Mouse (Mus musculus): ENCODE results near the gene Tpst2. TPM values are rescaled to one million over a fixed set of nuclear protein-coding genes. Genes with fewer than 3 reads are reported as not detected.

Tpst2 gene
- polyA plus RNA-seq, 1 experiment from 2014 or later: 32.3 TPM

GRCm38 (mm10) chr5:112288193-112289141, 12.0 kb downstream of the Tpst2 start:
- Histone ChIP-seq H3K27me3 (ENCODE audit: control insufficient read depth, insufficient read depth, low read length) (no peaks in the 10 kb centered on the region), H3K4me3 (ENCODE audit: low read depth, low read length) (no peak overlapping the region), H3K36me3 (ENCODE audit: control insufficient read depth, insufficient read depth, low read length) (no peaks in the 10 kb centered on the region), H3K4me1 (replicated peaks; ENCODE audit: control insufficient read depth, insufficient read depth, low read length) (no peaks in the 10 kb centered on the region), H3K4me2 (replicated peaks; ENCODE audit: low read depth, low read length) (no peak overlapping the region), H3K9ac (ENCODE audit: low read depth, low read length) (no peak overlapping the region), H3K27ac (ENCODE audit: low read depth, low read length) (no peak overlapping the region), H3K9me3 (ENCODE audit: control insufficient read depth, low read length) (no peaks in the 10 kb centered on the region)
- WGBS: 89% methylated on average over 9 of the region's 9 CpGs
- ATAC-seq (ENCODE audit: low FRiP score) (no peak), DNase-seq (ENCODE audit: low spot score) (no peak)

DNA sequence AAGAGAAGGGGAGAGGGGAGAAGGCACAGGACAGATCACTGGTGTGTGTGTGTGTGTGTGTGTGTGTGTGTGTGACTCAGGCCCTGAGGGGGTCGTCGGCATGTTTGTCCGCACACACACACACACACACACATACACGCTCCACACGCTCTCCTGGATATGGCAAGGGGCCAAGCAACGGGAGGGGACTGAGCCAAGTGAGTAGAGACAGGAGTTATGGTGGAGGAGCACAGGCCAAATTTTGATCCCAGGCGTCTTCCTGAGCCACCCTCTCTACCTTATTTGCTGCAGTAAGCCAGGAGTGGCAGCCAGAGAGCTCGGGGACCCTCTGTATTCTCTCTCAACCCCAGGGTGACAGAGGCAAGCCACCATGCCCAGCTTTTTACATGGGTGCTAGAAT, 12.7 kb downstream of the Tpst2 start:
- Histone ChIP-seq H3K36me3 (ENCODE audit: control insufficient read depth, insufficient read depth, low read length) (no peaks in the 10 kb centered on the region), H3K4me2 (replicated peaks; ENCODE audit: low read depth, low read length) (no peak overlapping the region), H3K27ac (ENCODE audit: low read depth, low read length) (no peak overlapping the region), H3K9ac (ENCODE audit: low read depth, low read length) (no peak overlapping the region), H3K27me3 (ENCODE audit: control insufficient read depth, insufficient read depth, low read length) (no peaks in the 10 kb centered on the region), H3K4me3 (ENCODE audit: low read depth, low read length) (no peak overlapping the region), H3K4me1 (replicated peaks; ENCODE audit: control insufficient read depth, insufficient read depth, low read length) (no peaks in the 10 kb centered on the region), H3K9me3 (ENCODE audit: control insufficient read depth, low read length) (no peaks in the 10 kb centered on the region)
- DNase-seq (ENCODE audit: low spot score) (no peak), ATAC-seq (ENCODE audit: low FRiP score) (no peak)
- WGBS: 79% methylated on average over 8 of the region's 8 CpGs

- DNase-seq (ENCODE audit: low spot score) (no peak), ATAC-seq (ENCODE audit: low FRiP score) (no peak)
- no peak overlapping the region for H3K27ac ChIP-seq (ENCODE audit: low read depth, low read length)
- H3K4me2 ChIP-seq (replicated peaks; ENCODE audit: low read depth, low read length): no peak overlapping the region
- H3K4me3 ChIP-seq (ENCODE audit: low read depth, low read length): no peak overlapping the region
- H3K36me3 ChIP-seq (ENCODE audit: control insufficient read depth, insufficient read depth, low read length): no peaks in the 10 kb centered on the region
- no peaks in the 10 kb centered on the region for H3K27me3 ChIP-seq (ENCODE audit: control insufficient read depth, insufficient read depth, low read length)
- no peaks in the 10 kb centered on the region for H3K9me3 ChIP-seq (ENCODE audit: control insufficient read depth, low read length)
- H3K9ac ChIP-seq (ENCODE audit: low read depth, low read length): no peak overlapping the region
- 88% methylated on average over 16 of the region's 16 CpGs for WGBS
- no peaks in the 10 kb centered on the region; the same call in 1 of the 2 replicates for H3K4me1 ChIP-seq (replicated peaks; ENCODE audit: control insufficient read depth, insufficient read depth, low read length)
Observed at GRCm38 (mm10) chr5:112289819-112290535, 13.5 kb downstream of the Tpst2 start.

GRCm38 (mm10) chr5:112290536-112290880, 14.0 kb downstream of the Tpst2 start:
- Histone ChIP-seq H3K27me3 (ENCODE audit: control insufficient read depth, insufficient read depth, low read length) (no peaks in the 10 kb centered on the region), H3K4me3 (ENCODE audit: low read depth, low read length) (no peak overlapping the region), H3K9me3 (ENCODE audit: control insufficient read depth, low read length) (no peaks in the 10 kb centered on the region), H3K36me3 (ENCODE audit: control insufficient read depth, insufficient read depth, low read length) (no peaks in the 10 kb centered on the region), H3K27ac (ENCODE audit: low read depth, low read length) (no peak overlapping the region), H3K4me1 (replicated peaks; ENCODE audit: control insufficient read depth, insufficient read depth, low read length) (no peaks in the 10 kb centered on the region; the same call in 1 of the 2 replicates), H3K9ac (ENCODE audit: low read depth, low read length) (no peak overlapping the region), H3K4me2 (replicated peaks; ENCODE audit: low read depth, low read length) (no peak overlapping the region)
- whole genome bisulfite sequencing: 94% methylated on average over 8 of the region's 8 CpGs
- no peak for DNase-seq (ENCODE audit: low spot score)
- ATAC-seq (ENCODE audit: low FRiP score): no peak

- H3K4me3 ChIP-seq (ENCODE audit: low read depth, low read length): no peak overlapping the region
- H3K4me2 ChIP-seq (replicated peaks; ENCODE audit: low read depth, low read length): no peak overlapping the region
- no peaks in the 10 kb centered on the region; the same call in 1 of the 2 replicates for H3K4me1 ChIP-seq (replicated peaks; ENCODE audit: control insufficient read depth, insufficient read depth, low read length)
- 86% methylated on average over 5 of the region's 5 CpGs for WGBS
- no peaks in the 10 kb centered on the region for H3K27me3 ChIP-seq (ENCODE audit: control insufficient read depth, insufficient read depth, low read length)
- H3K9ac ChIP-seq (ENCODE audit: low read depth, low read length): no peak overlapping the region
- no peak overlapping the region for H3K27ac ChIP-seq (ENCODE audit: low read depth, low read length)
- DNase-seq (ENCODE audit: low spot score) (no peak), ATAC-seq (ENCODE audit: low FRiP score) (no peak)
- H3K9me3 ChIP-seq (ENCODE audit: control insufficient read depth, low read length): no peaks in the 10 kb centered on the region
- no peaks in the 10 kb centered on the region for H3K36me3 ChIP-seq (ENCODE audit: control insufficient read depth, insufficient read depth, low read length)
Observed at GRCm38 (mm10) chr5:112291866-112292265, 15.4 kb downstream of the Tpst2 start.

GRCm38 (mm10) chr5:112292343-112292980, 16.0 kb downstream of the Tpst2 start:
- Histone ChIP-seq H3K9ac (ENCODE audit: low read depth, low read length) (no peak overlapping the region), H3K4me1 (replicated peaks; ENCODE audit: control insufficient read depth, insufficient read depth, low read length) (no peaks in the 10 kb centered on the region; the same call in 1 of the 2 replicates), H3K9me3 (ENCODE audit: control insufficient read depth, low read length) (no peaks in the 10 kb centered on the region), H3K27ac (ENCODE audit: low read depth, low read length) (no peak overlapping the region), H3K27me3 (ENCODE audit: control insufficient read depth, insufficient read depth, low read length) (no peaks in the 10 kb centered on the region), H3K36me3 (ENCODE audit: control insufficient read depth, insufficient read depth, low read length) (no peaks in the 10 kb centered on the region), H3K4me2 (replicated peaks; ENCODE audit: low read depth, low read length) (no peak overlapping the region), H3K4me3 (ENCODE audit: low read depth, low read length) (no peak overlapping the region)
- DNase-seq (ENCODE audit: low spot score) (no peak), ATAC-seq (ENCODE audit: low FRiP score) (no peak)
- WGBS: 83% methylated on average over 17 of the region's 17 CpGs

- Histone ChIP-seq H3K4me2 (replicated peaks; ENCODE audit: low read depth, low read length) (no peak overlapping the region), H3K9me3 (ENCODE audit: control insufficient read depth, low read length) (no peaks in the 10 kb centered on the region), H3K9ac (ENCODE audit: low read depth, low read length) (no peak overlapping the region), H3K27me3 (ENCODE audit: control insufficient read depth, insufficient read depth, low read length) (no peaks in the 10 kb centered on the region), H3K4me1 (replicated peaks; ENCODE audit: control insufficient read depth, insufficient read depth, low read length) (no peaks in the 10 kb centered on the region; the same call in 1 of the 2 replicates), H3K4me3 (ENCODE audit: low read depth, low read length) (no peak overlapping the region), H3K27ac (ENCODE audit: low read depth, low read length) (no peak overlapping the region), H3K36me3 (ENCODE audit: control insufficient read depth, insufficient read depth, low read length) (no peaks in the 10 kb centered on the region)
- no peak for ATAC-seq (ENCODE audit: low FRiP score)
- WGBS: 82% methylated on average over 2 of the region's 2 CpGs
- DNase-seq (ENCODE audit: low spot score): no peak
Observed at GRCm38 (mm10) chr5:112293800-112294199, 17.3 kb downstream of the Tpst2 start.

- WGBS: 57% methylated on average over 4 of the region's 4 CpGs
- H3K4me2 ChIP-seq (replicated peaks; ENCODE audit: low read depth, low read length): no peak overlapping the region
- H3K9ac ChIP-seq (ENCODE audit: low read depth, low read length): no peak overlapping the region
- H3K36me3 ChIP-seq (ENCODE audit: control insufficient read depth, insufficient read depth, low read length): no peaks in the 10 kb centered on the region
- no peaks in the 10 kb centered on the region; the same call in 1 of the 2 replicates for H3K4me1 ChIP-seq (replicated peaks; ENCODE audit: control insufficient read depth, insufficient read depth, low read length)
- no peaks in the 10 kb centered on the region for H3K9me3 ChIP-seq (ENCODE audit: control insufficient read depth, low read length)
- no peak overlapping the region for H3K4me3 ChIP-seq (ENCODE audit: low read depth, low read length)
- no peak for DNase-seq (ENCODE audit: low spot score)
- H3K27me3 ChIP-seq (ENCODE audit: control insufficient read depth, insufficient read depth, low read length): no peaks in the 10 kb centered on the region
- H3K27ac ChIP-seq (ENCODE audit: low read depth, low read length): no peak overlapping the region
- no peak for ATAC-seq (ENCODE audit: low FRiP score)
Observed at GRCm38 (mm10) chr5:112294696-112295095, 18.2 kb downstream of the Tpst2 start.
